Mouse (Mus musculus): ENCODE data around the gene Samd1.

Gene Samd1

GRCm38 (mm10) chr8:83997511-83998141, at the start of gene Samd1:
Gene Samd1, plus strand, starts transcription at chr8:83997672.
- DNase-seq (ENCODE audit: extremely low read depth, insufficient read length, low spot score): peak; percentile 60

- no peak for DNase-seq (ENCODE audit: extremely low read depth, insufficient read length, low spot score)
Measured at GRCm38 (mm10) chr8:83954749-83955105, 42.7 kb upstream of the Samd1 start.

GRCm38 (mm10) chr8:83955106-83955957, 42.1 kb upstream of the Samd1 start, which contains the start of the genes Gm10644 and Asf1b:
Gene Gm10644, minus strand, starts transcription at chr8:83955205.
Gene Asf1b, plus strand, starts transcription at chr8:83955507.
- DNase-seq (ENCODE audit: extremely low read depth, insufficient read length, low spot score): peak; percentile 99

GRCm38 (mm10) chr8:83955958-83956218, 41.6 kb upstream of the Samd1 start:
- DNase-seq (ENCODE audit: extremely low read depth, insufficient read length, low spot score): no peak

- peak; percentile 26 for DNase-seq (ENCODE audit: extremely low read depth, insufficient read length, low spot score)
Measured at GRCm38 (mm10) chr8:83956789-83957188, 40.7 kb upstream of the Samd1 start.

GRCm38 (mm10) chr8:83964015-83964765, 33.3 kb upstream of the Samd1 start:
- no peak for DNase-seq (ENCODE audit: extremely low read depth, insufficient read length, low spot score)

GRCm38 (mm10) chr8:83967701-83968100, 29.8 kb upstream of the Samd1 start:
- DNase-seq (ENCODE audit: extremely low read depth, insufficient read length, low spot score): no peak

GRCm38 (mm10) chr8:83971121-83971520, 26.4 kb upstream of the Samd1 start:
- no peak for DNase-seq (ENCODE audit: extremely low read depth, insufficient read length, low spot score)

GRCm38 (mm10) chr8:83971661-83972060, 25.8 kb upstream of the Samd1 start:
- no peak for DNase-seq (ENCODE audit: extremely low read depth, insufficient read length, low spot score)

- peak; percentile 98 for DNase-seq (ENCODE audit: extremely low read depth, insufficient read length, low spot score)
Measured at GRCm38 (mm10) chr8:83972150-83973120, 25.0 kb upstream of the Samd1 start, which contains the start of gene Prkaca. Gene Prkaca, plus strand, starts transcription at chr8:83972993.

GRCm38 (mm10) chr8:83973161-83974031, 24.1 kb upstream of the Samd1 start:
- DNase-seq (ENCODE audit: extremely low read depth, insufficient read length, low spot score): peak; percentile 43

GRCm38 (mm10) chr8:83974521-83974920, 23.0 kb upstream of the Samd1 start:
- no peak for DNase-seq (ENCODE audit: extremely low read depth, insufficient read length, low spot score)

GRCm38 (mm10) chr8:83976101-83976630, 21.3 kb upstream of the Samd1 start:
- no peak for DNase-seq (ENCODE audit: extremely low read depth, insufficient read length, low spot score)

GRCm38 (mm10) chr8:83976779-83977350, 20.6 kb upstream of the Samd1 start:
- DNase-seq (ENCODE audit: extremely low read depth, insufficient read length, low spot score): no peak

- no peak for DNase-seq (ENCODE audit: extremely low read depth, insufficient read length, low spot score)
Measured at GRCm38 (mm10) chr8:83977646-83978045, 19.8 kb upstream of the Samd1 start.

GRCm38 (mm10) chr8:83978200-83978599, 19.3 kb upstream of the Samd1 start:
- DNase-seq (ENCODE audit: extremely low read depth, insufficient read length, low spot score): no peak

- no peak for DNase-seq (ENCODE audit: extremely low read depth, insufficient read length, low spot score)
Measured at GRCm38 (mm10) chr8:83980250-83980649, 17.2 kb upstream of the Samd1 start.

- no peak for DNase-seq (ENCODE audit: extremely low read depth, insufficient read length, low spot score)
Measured at GRCm38 (mm10) chr8:83980845-83981244, 16.6 kb upstream of the Samd1 start.

- no peak for DNase-seq (ENCODE audit: extremely low read depth, insufficient read length, low spot score)
Measured at GRCm38 (mm10) chr8:83981533-83981932, 15.9 kb upstream of the Samd1 start.

Measured in 3134 (cell line).